Mouse (Mus musculus) ES-Bruce4 (cell line): ENCODE data around the gene Fam169a.
A peak's percentile ranks its signal among the peaks of the same experiment; 100 is the strongest.

Experiments used
- CTCF ChIP-seq: IDR thresholded peaks from one replicate; pipeline ENCODE4 v1.8.1; 2011; ENCODE audit warnings: low read depth, low read length
- EP300 ChIP-seq: IDR thresholded peaks from 2 replicates; pipeline ENCODE4 v1.6.1; 2011; ENCODE audit warnings: low read depth, low read length; ENCODE audit not compliant: insufficient read depth
- POLR2A ChIP-seq: IDR thresholded peaks from one replicate; pipeline ENCODE4 v1.8.1; 2011; ENCODE audit warnings: low read length; ENCODE audit not compliant: insufficient read depth

- TF ChIP-seq CTCF (no peak), POLR2A (no peak), EP300 (0 out of 2 replicates have a peak, but pooled peaks have one; percentile 10)
Measured at GRCm38 (mm10) chr13:97086316-97086715, 19.2 kb downstream of the Fam169a start.
